Mouse (Mus musculus): ENCODE measurements around the gene Gnmt. TPM values are rescaled to one million over a fixed set of nuclear protein-coding genes. Genes with fewer than 3 reads are reported as not detected.

Gnmt gene
- polyA plus RNA-seq, 1 experiment from 2014 or later, result 0.62 TPM

DNA sequence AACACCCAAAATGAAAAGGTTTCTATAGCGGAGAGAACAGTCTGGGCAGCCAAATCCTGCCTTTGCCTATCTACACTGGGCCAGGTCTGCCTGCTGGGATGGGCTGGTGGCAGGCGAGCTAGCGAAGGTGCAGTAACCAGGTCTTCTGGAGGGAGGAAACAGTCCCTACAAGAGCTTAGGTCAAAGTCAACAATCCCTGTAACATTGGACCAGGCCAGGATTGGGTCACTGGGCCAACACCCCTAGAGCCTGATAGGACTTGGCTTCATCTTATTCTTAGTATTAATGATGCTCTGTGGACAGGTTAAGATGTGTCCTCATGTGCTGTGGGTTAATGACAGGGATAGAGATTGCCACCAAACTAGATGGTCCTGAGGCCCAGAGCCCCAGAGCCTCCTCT, 5.1 kb upstream of the Gnmt start:
- H3K27me3 ChIP-seq (ENCODE audit: low read depth, poor library complexity, severe bottlenecking), result peaks cover 15% of the 10 kb centered on the region
- DNase-seq (ENCODE audit: low spot score), result no peak
- 94% methylated on average over 3 of the region's 3 CpGs for WGBS

DNA sequence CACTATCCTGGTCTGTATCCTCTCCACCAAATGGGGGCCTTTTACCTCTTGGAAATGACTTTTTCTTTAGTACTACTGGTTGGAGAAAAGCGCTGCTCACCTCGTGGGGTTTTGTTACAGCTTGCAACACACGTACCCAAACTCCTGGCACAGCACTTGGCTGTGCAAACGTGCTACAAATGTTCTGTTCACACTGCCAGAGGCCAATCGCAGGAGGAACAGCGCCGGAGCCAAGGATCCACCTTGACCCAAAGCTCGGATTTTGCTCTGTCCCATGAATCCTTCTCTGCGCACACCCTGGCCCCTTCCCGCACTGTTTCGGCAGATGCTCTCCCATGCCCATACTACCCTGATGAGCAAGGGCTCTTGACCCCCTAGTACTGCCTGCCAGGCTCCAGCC, 472 bp downstream of the Gnmt start:
- Histone ChIP-seq H3K9me3 (replicated peaks) (no peaks in the 10 kb centered on the region), H3K4me3 (no peak overlapping the region), H3K4me1 (peaks cover 11% of the 10 kb centered on the region), H3K27me3 (ENCODE audit: low read depth, poor library complexity, severe bottlenecking) (peaks cover 28% of the 10 kb centered on the region), H3K36me3 (peaks cover 28% of the 10 kb centered on the region), H3K27ac (replicated peaks) (no peak overlapping the region)
- WGBS, result 50% methylated on average over 11 of the region's 11 CpGs
- no peak for DNase-seq (ENCODE audit: low spot score)

More for the DNA sequence above, 5.1 kb upstream of the Gnmt start:
- H3K27ac ChIP-seq (replicated peaks), result no peak overlapping the region
- H3K9me3 ChIP-seq (replicated peaks), result no peaks in the 10 kb centered on the region
- no peak overlapping the region for H3K4me3 ChIP-seq
- H3K36me3 ChIP-seq, result peaks cover 49% of the 10 kb centered on the region
- peaks cover 1% of the 10 kb centered on the region for H3K4me1 ChIP-seq

DNA sequence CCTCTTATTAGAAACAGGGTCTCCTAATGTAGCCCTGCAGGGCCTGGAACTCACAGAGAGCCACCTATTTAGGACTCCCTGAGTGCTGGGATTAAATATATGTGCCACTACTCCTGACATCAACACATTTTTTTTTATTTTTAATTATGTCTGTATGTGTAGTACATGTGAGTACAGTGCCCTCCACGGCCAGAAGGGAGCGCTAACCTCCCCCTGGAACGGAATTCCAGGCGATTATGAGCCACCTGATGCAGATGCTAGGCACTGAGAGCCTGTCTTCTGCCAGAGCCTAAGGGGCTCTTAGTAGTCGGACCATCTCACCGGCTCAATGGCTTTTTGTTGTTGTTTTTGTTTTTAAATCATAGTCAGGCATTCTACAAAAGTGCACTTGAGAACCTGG, 947 bp downstream of the Gnmt start:
- Histone ChIP-seq H3K27me3 (ENCODE audit: low read depth, poor library complexity, severe bottlenecking) (peaks cover 28% of the 10 kb centered on the region), H3K27ac (replicated peaks) (no peak overlapping the region), H3K4me3 (no peak overlapping the region), H3K9me3 (replicated peaks) (no peaks in the 10 kb centered on the region), H3K4me1 (peaks cover 11% of the 10 kb centered on the region), H3K36me3 (peaks cover 32% of the 10 kb centered on the region)
- no peak for DNase-seq (ENCODE audit: low spot score)
- 39% methylated on average over 6 of the region's 6 CpGs for WGBS

DNA sequence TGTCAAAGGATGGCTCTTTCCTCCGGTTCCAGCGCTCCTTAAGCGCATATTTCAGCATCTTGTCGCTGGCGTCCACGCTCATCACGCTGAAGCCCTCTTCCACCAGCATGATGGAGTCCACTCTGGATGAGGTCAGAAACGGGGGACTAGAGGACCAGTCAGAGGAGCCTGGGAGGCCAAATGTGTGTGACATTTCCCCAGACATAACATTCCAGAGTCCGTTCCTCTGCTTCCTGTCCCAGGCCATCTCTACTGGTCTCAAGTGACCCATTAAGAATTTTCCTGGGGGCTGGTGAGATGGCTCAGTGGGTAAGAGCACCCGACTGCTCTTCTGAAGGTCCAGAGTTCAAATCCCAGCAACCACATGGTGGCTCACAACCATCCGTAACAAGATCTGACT, 1.7 kb downstream of the Gnmt start:
- no peaks in the 10 kb centered on the region for H3K9me3 ChIP-seq (replicated peaks)
- WGBS, result 92% methylated on average over 11 of the region's 11 CpGs
- DNase-seq (ENCODE audit: low spot score), result no peak
- H3K27ac ChIP-seq (replicated peaks), result no peak overlapping the region
- H3K36me3 ChIP-seq, result peaks cover 39% of the 10 kb centered on the region
- H3K4me3 ChIP-seq, result no peak overlapping the region
- peaks cover 11% of the 10 kb centered on the region for H3K4me1 ChIP-seq
- peaks cover 28% of the 10 kb centered on the region for H3K27me3 ChIP-seq (ENCODE audit: low read depth, poor library complexity, severe bottlenecking)

DNA sequence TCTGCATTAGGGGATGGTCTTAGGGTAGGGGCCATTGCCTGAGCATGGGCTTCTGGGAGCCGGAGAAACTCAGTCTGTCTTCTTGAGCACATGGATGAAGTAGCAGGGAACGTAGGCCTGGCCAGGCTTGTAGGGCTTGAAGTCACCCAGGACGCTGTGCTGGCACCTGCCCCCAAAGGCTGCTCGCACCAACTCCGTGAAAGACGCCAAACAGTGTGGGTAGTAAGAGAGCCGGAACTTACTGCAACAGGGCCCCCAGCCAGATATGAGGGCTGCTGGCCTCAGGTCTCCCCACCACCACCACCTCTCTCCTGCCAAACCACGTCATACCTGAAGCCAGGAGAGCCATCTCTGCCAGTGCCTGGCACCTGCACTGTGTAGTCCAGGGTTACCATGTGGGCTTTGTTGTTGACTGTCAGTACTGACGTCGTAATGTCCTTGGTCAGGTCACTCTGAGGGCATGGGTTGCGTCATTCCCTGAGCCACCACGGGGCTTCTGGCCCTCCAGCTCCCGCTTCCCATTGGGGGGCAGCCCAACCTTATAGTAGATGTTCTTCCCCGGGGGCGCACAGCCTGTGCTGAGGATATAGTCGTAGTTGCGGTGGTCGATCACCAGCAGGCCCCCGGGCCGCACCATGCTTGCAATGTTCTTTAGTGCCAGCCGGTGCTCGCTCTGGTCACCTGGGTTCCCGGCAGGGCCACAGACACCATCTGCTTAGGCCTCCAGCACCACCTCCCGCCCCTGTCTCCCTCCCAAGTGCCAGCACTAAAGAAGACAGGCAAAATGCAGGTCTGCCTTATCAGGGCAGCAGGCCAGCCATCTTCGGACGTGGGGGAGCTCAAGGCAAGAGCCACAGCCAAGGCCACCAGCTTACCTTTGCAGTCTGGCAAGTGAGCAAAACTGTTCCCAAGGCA, 3.0 kb downstream of the Gnmt start:
- Histone ChIP-seq H3K27me3 (ENCODE audit: low read depth, poor library complexity, severe bottlenecking) (peaks cover 28% of the 10 kb centered on the region), H3K4me3 (no peak overlapping the region), H3K27ac (replicated peaks) (no peak overlapping the region), H3K4me1 (peaks cover 11% of the 10 kb centered on the region), H3K36me3 (peaks cover 50% of the 10 kb centered on the region), H3K9me3 (replicated peaks) (no peaks in the 10 kb centered on the region)
- WGBS, result 95% methylated on average over 26 of the region's 26 CpGs
- no peak for DNase-seq (ENCODE audit: low spot score)

DNA sequence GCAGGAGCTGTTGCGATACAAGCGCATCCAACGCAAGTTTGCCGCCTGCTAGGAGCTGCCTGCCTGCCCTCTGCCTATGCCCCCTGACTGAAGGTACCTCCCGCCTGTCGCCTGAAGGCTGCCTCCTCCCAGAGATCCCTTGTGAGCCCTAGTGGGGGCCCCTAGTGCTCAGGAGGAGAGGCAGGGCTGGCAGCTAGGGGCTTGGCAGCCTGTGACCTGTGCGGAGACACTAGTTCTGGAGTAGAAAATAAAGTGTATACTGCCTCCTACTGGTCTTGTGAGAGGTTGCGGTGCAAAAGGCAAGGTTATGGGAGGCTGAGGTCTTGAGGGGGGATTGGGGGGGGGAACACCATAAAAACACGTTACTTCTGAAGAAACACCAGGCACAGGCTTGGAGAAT, 3.7 kb downstream of the Gnmt start:
- Histone ChIP-seq H3K27me3 (ENCODE audit: low read depth, poor library complexity, severe bottlenecking) (peaks cover 26% of the 10 kb centered on the region), H3K27ac (replicated peaks) (no peak overlapping the region), H3K4me1 (peaks cover 11% of the 10 kb centered on the region), H3K9me3 (replicated peaks) (no peaks in the 10 kb centered on the region), H3K4me3 (no peak overlapping the region), H3K36me3 (peaks cover 57% of the 10 kb centered on the region)
- DNase-seq (ENCODE audit: low spot score), result peak; percentile 44
- 55% methylated on average over 9 of the region's 9 CpGs for WGBS

DNA sequence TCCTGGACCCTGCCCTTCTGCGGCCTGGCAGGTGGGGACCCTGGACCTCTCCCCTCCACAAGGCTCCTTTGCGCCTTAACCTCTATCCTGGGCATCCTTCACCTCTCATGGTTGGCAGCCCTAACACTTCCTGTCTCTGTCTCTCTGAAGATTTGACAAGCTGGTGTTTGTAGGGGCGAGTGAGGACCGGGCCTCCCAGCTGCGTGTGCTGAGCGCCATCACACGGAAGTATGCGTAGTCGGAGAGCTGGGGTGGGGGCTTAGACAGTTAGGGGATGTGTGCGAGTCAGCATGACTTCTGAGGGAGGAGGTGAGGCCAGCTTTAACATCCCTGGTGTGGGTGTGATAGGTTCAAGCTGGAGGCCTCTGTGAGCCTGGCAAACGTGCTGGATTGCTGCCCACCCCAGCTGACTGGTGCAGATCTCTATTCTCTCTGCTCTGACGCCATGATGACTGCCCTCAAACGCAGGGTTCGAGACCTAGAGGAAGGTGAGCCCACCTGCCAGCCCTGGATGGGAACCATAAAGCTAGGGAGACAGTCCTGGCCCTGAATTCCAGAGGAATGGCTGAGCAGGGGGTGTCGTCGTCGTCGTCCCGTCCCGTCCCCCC, 4.4 kb downstream of the Gnmt start:
- H3K27me3 ChIP-seq (ENCODE audit: low read depth, poor library complexity, severe bottlenecking), result peaks cover 19% of the 10 kb centered on the region
- no peak overlapping the region for H3K4me3 ChIP-seq
- no peaks in the 10 kb centered on the region for H3K9me3 ChIP-seq (replicated peaks)
- no peak overlapping the region for H3K27ac ChIP-seq (replicated peaks)
- DNase-seq (ENCODE audit: low spot score), result no peak
- peaks cover 57% of the 10 kb centered on the region for H3K36me3 ChIP-seq
- peaks cover 11% of the 10 kb centered on the region for H3K4me1 ChIP-seq
- 82% methylated on average over 20 of the region's 20 CpGs for WGBS

DNA sequence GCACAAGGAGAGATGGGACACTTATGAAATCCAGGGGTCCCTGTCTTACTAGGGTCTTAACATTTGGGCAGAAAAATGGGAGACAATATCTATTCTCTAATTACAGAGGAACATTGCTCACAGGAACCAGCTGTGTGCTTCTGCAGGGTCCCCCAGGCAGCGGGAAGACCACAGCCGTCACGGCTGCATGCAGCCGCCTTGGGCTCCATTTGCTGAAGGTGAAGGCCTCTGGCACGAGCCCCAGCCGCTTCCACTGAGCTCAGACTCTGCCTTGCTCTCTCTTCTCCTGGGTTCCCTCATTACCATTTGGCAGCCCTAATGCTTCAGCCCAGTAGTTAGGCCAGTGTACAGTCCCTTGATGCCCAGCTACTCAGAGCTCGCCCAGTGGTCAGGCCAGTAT, 7.9 kb downstream of the Gnmt start:
- Histone ChIP-seq H3K36me3 (peaks cover 75% of the 10 kb centered on the region), H3K9me3 (replicated peaks) (no peaks in the 10 kb centered on the region), H3K4me1 (peaks cover 5% of the 10 kb centered on the region; the same call in 1 of the 2 replicates), H3K4me3 (no peak overlapping the region), H3K27me3 (ENCODE audit: low read depth, poor library complexity, severe bottlenecking) (no peaks in the 10 kb centered on the region), H3K27ac (replicated peaks) (no peak overlapping the region)
- WGBS, result 90% methylated on average over 7 of the region's 7 CpGs
- DNase-seq (ENCODE audit: low spot score), result no peak

DNA sequence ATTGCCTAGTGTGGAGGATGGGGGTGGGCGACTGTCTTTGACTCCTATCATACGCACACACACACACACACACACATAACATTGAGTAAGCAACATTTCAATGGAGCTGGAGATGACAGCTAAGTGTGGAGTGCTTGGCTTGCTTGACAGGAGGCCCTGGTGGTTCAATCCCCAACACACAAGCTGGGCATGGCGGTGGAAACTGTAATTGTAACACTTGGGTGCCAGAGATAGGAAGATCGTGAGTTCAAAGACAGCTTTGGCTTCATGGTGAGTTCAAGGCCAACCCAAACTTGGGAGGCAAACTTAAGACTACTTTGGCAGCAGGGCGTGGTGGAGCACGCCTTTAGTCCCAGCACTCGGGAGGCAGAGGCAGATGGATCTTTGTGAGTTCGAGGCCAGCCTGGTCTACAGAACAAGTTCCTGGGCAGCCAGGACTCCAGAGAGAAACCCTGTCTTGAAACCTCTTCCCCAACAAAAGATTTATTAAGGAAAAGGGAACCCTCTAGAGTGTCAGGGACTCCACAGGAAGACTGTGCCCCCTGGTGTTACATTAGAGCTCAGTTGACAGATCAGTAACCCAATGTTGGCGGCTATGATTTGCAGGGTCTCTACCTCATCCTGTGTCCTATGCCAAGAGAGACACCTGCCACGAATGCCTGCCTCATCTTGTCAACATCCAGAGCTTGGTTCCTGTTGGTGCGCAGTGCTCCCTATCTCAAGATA, 14.0 kb downstream of the Gnmt start:
- Histone ChIP-seq H3K27ac (replicated peaks) (no peak overlapping the region), H3K4me3 (no peak overlapping the region), H3K27me3 (ENCODE audit: low read depth, poor library complexity, severe bottlenecking) (no peaks in the 10 kb centered on the region), H3K36me3 (peaks cover 52% of the 10 kb centered on the region), H3K9me3 (replicated peaks) (no peaks in the 10 kb centered on the region), H3K4me1 (peaks cover 31% of the 10 kb centered on the region)
- 94% methylated on average over 11 of the region's 11 CpGs for WGBS
- DNase-seq (ENCODE audit: low spot score), result no peak

DNA sequence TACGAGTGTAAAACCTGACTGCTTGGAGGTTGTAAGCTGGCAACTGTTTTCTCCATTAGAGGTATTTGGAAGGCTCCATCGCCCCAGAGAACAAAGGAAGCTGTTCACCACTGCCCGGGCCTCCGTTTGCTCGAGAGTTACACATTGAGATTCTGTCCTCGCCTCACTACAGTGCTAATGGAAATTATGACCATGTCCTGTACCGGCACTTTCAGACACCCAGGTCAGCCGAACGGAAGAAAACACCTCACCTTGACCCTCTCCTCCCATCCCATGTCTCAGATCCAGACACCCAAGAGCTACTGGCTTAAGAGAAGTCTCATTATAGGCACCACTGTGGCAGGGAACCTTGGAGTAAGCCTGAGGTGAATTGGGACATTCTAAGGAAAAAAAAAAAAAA, 15.1 kb downstream of the Gnmt start:
- H3K27ac ChIP-seq (replicated peaks), result no peak overlapping the region
- no peaks in the 10 kb centered on the region for H3K9me3 ChIP-seq (replicated peaks)
- 91% methylated on average over 9 of the region's 9 CpGs for WGBS
- H3K4me1 ChIP-seq, result peaks cover 31% of the 10 kb centered on the region
- DNase-seq (ENCODE audit: low spot score), result no peak
- H3K4me3 ChIP-seq, result no peak overlapping the region
- peaks cover 48% of the 10 kb centered on the region for H3K36me3 ChIP-seq
- no peaks in the 10 kb centered on the region for H3K27me3 ChIP-seq (ENCODE audit: low read depth, poor library complexity, severe bottlenecking)

DNA sequence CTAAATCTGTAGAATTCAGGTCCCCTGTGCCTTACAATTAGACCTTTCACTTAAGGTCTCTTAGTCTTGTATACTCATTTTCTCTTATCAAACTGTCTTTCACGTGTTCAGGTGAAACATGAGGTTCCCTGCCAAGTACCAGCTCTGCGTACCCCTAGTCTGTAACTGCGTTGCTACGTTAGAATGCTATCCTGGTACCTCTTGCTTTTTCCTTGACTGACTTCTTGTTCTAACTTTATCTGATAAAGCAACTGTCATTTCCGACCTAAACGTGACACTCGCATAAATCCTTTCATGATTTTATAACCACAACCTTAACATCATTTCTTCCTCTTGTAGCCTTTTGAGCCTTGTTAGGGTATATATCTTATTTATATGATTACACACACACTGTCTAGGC, 16.5 kb downstream of the Gnmt start:
- no peak for DNase-seq (ENCODE audit: low spot score)
- Histone ChIP-seq H3K9me3 (replicated peaks) (no peaks in the 10 kb centered on the region), H3K4me3 (peak overlapping the region; percentile 99), H3K27ac (replicated peaks) (no peak overlapping the region; the same call in 1 of the 2 replicates), H3K4me1 (peaks cover 31% of the 10 kb centered on the region), H3K36me3 (peaks cover 45% of the 10 kb centered on the region), H3K27me3 (ENCODE audit: low read depth, poor library complexity, severe bottlenecking) (no peaks in the 10 kb centered on the region)
- 78% methylated on average over 7 of the region's 7 CpGs for WGBS

DNA sequence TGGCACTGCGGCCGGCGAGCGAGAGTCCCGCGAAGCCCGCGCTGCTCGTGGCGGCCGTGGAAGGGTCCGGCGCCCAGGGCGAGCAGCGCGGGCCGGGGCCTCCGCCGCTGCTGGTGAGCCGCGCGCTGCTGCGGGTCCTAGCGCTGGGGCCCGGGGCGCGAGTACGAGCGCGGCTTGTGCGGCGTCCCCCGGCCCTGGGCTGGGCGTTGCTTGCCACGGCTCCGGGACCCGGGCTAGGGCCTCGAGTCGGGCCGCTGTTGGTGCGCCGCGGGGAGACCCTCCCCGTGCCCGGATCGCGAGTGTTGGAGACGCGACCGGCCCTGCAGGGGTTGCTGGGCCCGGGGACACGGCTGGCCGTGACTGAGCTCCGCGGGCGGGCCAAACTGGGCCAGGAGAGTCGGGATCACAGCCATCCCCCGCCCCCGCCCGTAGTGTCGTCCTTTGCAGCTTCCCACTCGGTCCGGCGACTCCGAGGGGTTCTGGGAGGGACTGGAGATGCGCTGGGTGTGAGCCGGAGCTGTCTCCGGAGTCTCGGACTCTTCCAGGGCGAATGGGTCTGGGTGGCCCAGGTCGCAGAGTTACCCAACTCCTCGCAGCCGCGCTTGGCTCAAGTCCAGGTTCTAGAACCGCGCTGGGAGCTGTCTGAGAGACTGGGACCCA, 17.2 kb downstream of the Gnmt start:
- no peaks in the 10 kb centered on the region for H3K27me3 ChIP-seq (ENCODE audit: low read depth, poor library complexity, severe bottlenecking)
- WGBS, result under 1% methylated on average over 76 of the region's 76 CpGs
- peaks cover 38% of the 10 kb centered on the region for H3K36me3 ChIP-seq
- peaks cover 32% of the 10 kb centered on the region for H3K4me1 ChIP-seq
- DNase-seq (ENCODE audit: low spot score), result no peak
- peak overlapping the region; percentile 99 for H3K4me3 ChIP-seq
- no peaks in the 10 kb centered on the region for H3K9me3 ChIP-seq (replicated peaks)
- H3K27ac ChIP-seq (replicated peaks), result peak overlapping the region; percentile 84

Data from midbrain, embryonic 10.5 days (tissue).